Mouse (Mus musculus): Measurements from ENCODE around the gene Itln1.

- no peak for TF ChIP-seq EP300 (IDR thresholded peaks at IDR 0.05; ENCODE audit: low read depth)
- peak; percentile 38 for TF ChIP-seq CTCF (IDR thresholded peaks at IDR 0.05; ENCODE audit: low read depth)
Measured at GRCm38 (mm10) chr1:171513234-171513633, 21.9 kb downstream of the Itln1 start.
